Mouse (Mus musculus) adrenal gland, adult 8-10 months (tissue): ENCODE data around the gene Eci3. TPM values are rescaled to one million over a fixed set of nuclear protein-coding genes. Genes with fewer than 3 reads are reported as not detected.
"Not testable (repeated sequence)": the region's sequence is repeated elsewhere in the genome, so short reads cannot be mapped to it uniquely, and the experiment has no call there.

Source experiments
- DNase-seq: peaks from one replicate; pipeline ENCODE4 v3.0.0; 2022
- total RNA-seq, 4 experiments: library from RNA; stranded (reverse); gene quantifications; 2 replicates each; pipeline ENCODE4 v1.2.4; 2022

The Eci3 gene
- total RNA-seq, result 1 to 10 TPM; 1.6 to 4.7 (median 2.5) TPM

- peak; percentile 19 for DNase-seq
Observed at GRCm38 (mm10) chr13:34963511-34964397, at the start of gene Eci3. Gene Eci3 (minus strand): TSS chr13:34963810.

GRCm38 (mm10) chr13:34995925-34996324 is 32.3 kb upstream of the Eci3 start:
- no peak for DNase-seq

- DNase-seq, result peak; percentile 95
Observed at GRCm38 (mm10) chr13:34993983-34994811, 30.6 kb upstream of the Eci3 start.

- no peak for DNase-seq
Observed at GRCm38 (mm10) chr13:34993595-34993982, 30.0 kb upstream of the Eci3 start.

GRCm38 (mm10) chr13:34993085-34993484 is 29.5 kb upstream of the Eci3 start:
- DNase-seq, result no peak

- DNase-seq, result no peak
Observed at GRCm38 (mm10) chr13:34991581-34992273, 28.1 kb upstream of the Eci3 start.

GRCm38 (mm10) chr13:34983479-34983878 is 19.9 kb upstream of the Eci3 start:
- not testable (repeated sequence) for DNase-seq

- not testable (repeated sequence) for DNase-seq
Observed at GRCm38 (mm10) chr13:34978635-34979034, 15.0 kb upstream of the Eci3 start.

GRCm38 (mm10) chr13:34977410-34977809 is 13.8 kb upstream of the Eci3 start:
- no peak for DNase-seq

GRCm38 (mm10) chr13:34976116-34976515 is 12.5 kb upstream of the Eci3 start:
- no peak for DNase-seq

GRCm38 (mm10) chr13:34973770-34974169 is 10.2 kb upstream of the Eci3 start:
- DNase-seq, result no peak

GRCm38 (mm10) chr13:34973149-34973548 is 9.5 kb upstream of the Eci3 start:
- DNase-seq, result no peak

- DNase-seq, result not testable (repeated sequence)
Observed at GRCm38 (mm10) chr13:34972456-34972855, 8.8 kb upstream of the Eci3 start.

GRCm38 (mm10) chr13:34965647-34966046 is 2.0 kb upstream of the Eci3 start:
- not testable (repeated sequence) for DNase-seq

GRCm38 (mm10) chr13:34964866-34965265 is 1.3 kb upstream of the Eci3 start:
- DNase-seq, result no peak

GRCm38 (mm10) chr13:34964419-34964818 is 809 bp upstream of the Eci3 start:
- no peak for DNase-seq

GRCm38 (mm10) chr13:34960996-34961770 is 2.4 kb downstream of the Eci3 start:
- no peak for DNase-seq

GRCm38 (mm10) chr13:34958158-34958557 is 5.5 kb downstream of the Eci3 start:
- not testable (repeated sequence) for DNase-seq

- no peak for DNase-seq
Observed at GRCm38 (mm10) chr13:34956901-34957300, 6.7 kb downstream of the Eci3 start.

GRCm38 (mm10) chr13:34951437-34951836 is 12.2 kb downstream of the Eci3 start:
- not testable (repeated sequence) for DNase-seq

GRCm38 (mm10) chr13:34942370-34942769 is 21.2 kb downstream of the Eci3 start:
- no peak for DNase-seq
